Mouse (Mus musculus) left cerebral cortex, adult 2 months (tissue): ENCODE measurements around the gene Smarce1. TPM values are rescaled to one million over a fixed set of nuclear protein-coding genes. Genes with fewer than 3 reads are reported as not detected.

Experiments
- DNase-seq, 2 experiments: peaks; one replicate each; pipeline ENCODE4 v3.0.0; 2021 to 2022; ENCODE audit warnings: low spot score in 2 of 2, mixed read lengths in 1 of 2; ENCODE audit errors: extremely low spot score in 1 of 2
- H3K27ac ChIP-seq: fragments of 200-600 bp; 2 replicates; pipeline ENCODE4 v1.8.1; 2022
- H3K4me3 ChIP-seq: fragments of 200-600 bp; 2 replicates; pipeline ENCODE4 v1.8.1; 2022
- CTCF ChIP-seq: fragments of 200-600 bp; IDR thresholded peaks from 2 replicates; pipeline ENCODE4 v1.8.1; 2022; ENCODE audit warnings: antibody characterized with exemption, mild to moderate bottlenecking, moderate library complexity
- intact Hi-C: fragments of 180-260 bp; cut with DNase I; formaldehyde crosslinking; loops from one replicate; pipeline ENCODE4 v1.15.1; 2025
- total RNA-seq, 2 experiments: library from RNA; stranded (reverse); gene quantifications; 2 replicates each; pipeline ENCODE4 v1.2.3; 2021

Gene Smarce1
- total RNA-seq, 2 experiments from 2014 or later: 60.1 to 61.1 TPM

DNA sequence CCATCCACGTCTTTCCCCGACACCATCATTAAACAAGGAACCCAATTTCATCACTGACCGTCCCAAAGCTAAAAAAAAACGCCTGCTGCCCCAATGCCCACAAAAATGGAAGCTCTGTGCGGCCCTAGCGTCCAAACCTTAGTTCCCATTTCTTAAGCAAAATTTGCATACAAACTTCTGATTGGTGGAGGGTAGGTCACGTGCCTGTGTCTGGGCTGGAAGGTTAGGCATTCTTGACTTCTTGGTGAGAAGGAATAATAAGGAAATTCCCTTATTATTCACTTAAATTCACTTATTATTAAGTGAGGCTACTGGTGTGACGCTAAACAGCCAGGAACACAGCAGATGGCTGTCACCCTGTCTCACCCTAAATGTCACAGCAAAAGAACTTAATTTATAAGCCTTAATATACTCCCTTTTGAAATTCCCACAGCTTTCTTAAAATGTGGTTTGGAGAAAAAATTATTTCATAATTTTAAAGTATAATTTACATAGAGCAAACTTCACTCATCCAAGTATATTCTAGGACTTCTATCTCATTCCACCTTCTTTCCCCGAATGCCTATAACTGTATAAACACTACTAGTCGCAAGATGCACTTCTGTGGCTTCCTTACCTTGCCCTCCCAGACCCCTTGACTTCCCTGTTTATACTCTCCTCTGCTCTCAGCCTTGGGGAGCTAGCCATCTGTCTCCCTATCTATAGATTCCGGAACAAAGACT, 65.6 kb downstream of the Smarce1 start:
- intact Hi-C loops: no loop called here
- Histone ChIP-seq H3K27ac (no peak overlapping the region), H3K4me3 (no peak overlapping the region)
- DNase-seq: no peak
- TF ChIP-seq CTCF: no peak

DNA sequence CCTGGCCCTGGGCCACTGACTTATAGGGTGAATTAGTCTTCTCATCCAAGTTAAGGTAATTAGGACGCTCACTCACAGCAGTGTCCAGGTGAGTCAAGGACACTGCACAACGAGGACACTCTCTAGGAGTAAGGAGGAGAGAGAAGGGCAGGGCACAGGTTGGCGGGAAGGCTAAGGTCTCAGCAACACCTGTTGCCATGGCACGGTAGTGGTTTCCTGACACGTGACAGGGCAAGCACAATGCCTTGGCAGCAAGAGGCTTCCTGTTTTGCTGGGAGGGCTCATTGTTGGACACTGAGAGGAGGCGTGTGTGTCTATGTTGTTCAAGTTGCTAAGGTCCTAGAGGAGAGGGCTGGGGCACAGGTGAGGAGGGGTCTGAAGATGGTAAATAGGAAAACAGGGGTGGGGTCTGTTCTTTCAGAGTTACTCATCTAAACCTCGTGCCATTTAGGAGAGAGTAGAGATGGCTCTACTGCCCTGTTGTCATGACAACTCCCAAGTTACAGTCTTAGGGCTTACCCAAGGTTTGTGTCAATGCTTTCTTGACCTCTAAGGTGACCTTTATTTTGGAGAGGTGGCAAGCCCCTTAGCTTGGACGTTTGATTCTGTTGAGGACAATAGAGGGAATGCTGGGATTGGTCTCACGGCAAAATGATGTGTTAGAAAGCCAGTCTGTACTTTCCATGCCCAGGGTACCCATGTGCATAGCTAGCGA, 67.7 kb downstream of the Smarce1 start:
- intact Hi-C loops: no loop called here
- H3K4me3 ChIP-seq: no peak overlapping the region

DNA sequence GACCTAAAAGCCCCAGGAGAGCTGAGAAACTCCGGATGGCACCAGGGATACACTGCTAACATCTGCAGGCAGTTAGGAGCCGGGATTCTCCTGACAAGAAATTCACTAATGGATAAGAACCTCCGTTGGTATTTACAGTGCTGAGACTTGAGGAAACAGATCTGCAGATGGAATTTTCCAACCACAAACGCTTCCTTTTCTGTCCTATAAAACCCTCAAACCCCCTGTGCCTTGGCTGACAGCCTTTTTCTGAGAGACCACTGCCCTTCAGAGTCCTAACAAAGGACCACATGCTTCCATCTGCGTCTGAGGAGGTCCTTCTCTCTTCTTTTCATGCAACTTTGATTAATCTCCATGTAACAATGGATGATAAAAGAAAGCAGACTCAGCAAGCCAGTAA, 69.2 kb downstream of the Smarce1 start:
- TF ChIP-seq CTCF: no peak
- H3K4me3 ChIP-seq: no peak overlapping the region
- intact Hi-C loops: no loop called here

More for the DNA sequence above, 67.7 kb downstream of the Smarce1 start:
- DNase-seq: no peak
- H3K27ac ChIP-seq: no peak overlapping the region
- TF ChIP-seq CTCF: no peak

DNA sequence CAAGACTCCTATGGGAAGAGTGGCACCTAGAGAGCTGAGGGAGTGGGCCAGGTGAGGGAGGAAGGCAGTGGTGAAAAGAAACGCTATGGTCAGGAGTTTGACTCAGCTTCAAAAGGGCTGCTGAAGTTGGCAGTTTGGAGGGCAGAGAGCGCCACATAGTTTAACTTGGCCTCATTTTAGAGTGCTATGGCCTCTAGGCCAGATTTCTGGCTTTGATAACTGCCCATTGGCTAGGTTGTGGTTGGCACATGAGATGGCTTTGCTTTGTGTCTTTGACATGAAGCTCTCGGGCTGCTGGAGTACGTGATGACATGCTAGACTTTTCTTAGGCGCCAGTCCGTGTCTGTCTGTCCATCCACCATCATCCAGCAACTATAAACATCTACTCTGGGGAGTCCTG, 70.6 kb downstream of the Smarce1 start:
- intact Hi-C loops: no loop called here
- no peak for TF ChIP-seq CTCF
- H3K4me3 ChIP-seq: no peak overlapping the region
- no peak overlapping the region for H3K27ac ChIP-seq
- DNase-seq: no peak

More for the DNA sequence above, 69.2 kb downstream of the Smarce1 start:
- H3K27ac ChIP-seq: no peak overlapping the region
- no peak for DNase-seq

Other genes starting within 250 kb of the Smarce1 start
- 1 to 10 TPM; 1.4 to 3.2 TPM for gene Gjd3, start 248.0 kb downstream of the Smarce1 start, total RNA-seq
- 1 to 10 TPM in 1 of 2 experiments, under 1 TPM in 1; 0.66 to 1.0 TPM for gene Top2a, start 206.8 kb downstream of the Smarce1 start, total RNA-seq
- gene Igfbp4, start 189.8 kb downstream of the Smarce1 start, total RNA-seq: 10 to 100 TPM; 82.8 to 88.7 TPM
- gene Tns4, start 141.7 kb downstream of the Smarce1 start, total RNA-seq: 1 to 10 TPM in 1 of 2 experiments, under 1 TPM in 1; 0.19 to 1.1 TPM
- gene Ccr7, start 75.9 kb downstream of the Smarce1 start, total RNA-seq: not detected
- 10 to 100 TPM; 31.1 to 32.0 TPM for gene Krt222, start 13.1 kb upstream of the Smarce1 start, total RNA-seq
- gene Krt24, start 54.2 kb upstream of the Smarce1 start, total RNA-seq: not detected
- gene Krt25, start 91.9 kb upstream of the Smarce1 start, total RNA-seq: not detected
- not detected for gene Krt26, start 106.9 kb upstream of the Smarce1 start, total RNA-seq
- gene Krt27, start 120.1 kb upstream of the Smarce1 start, total RNA-seq: not detected
- gene Krt28, start 143.9 kb upstream of the Smarce1 start, total RNA-seq: not detected
- gene Krt10, start 158.3 kb upstream of the Smarce1 start, total RNA-seq: 10 to 100 TPM in 1 of 2 experiments, 1 to 10 TPM in 1; 9.6 to 10.1 TPM
- gene Krt12, start 191.2 kb upstream of the Smarce1 start, total RNA-seq: 10 to 100 TPM in 1 of 2 experiments, 1 to 10 TPM in 1; 8.7 to 11.6 TPM
- not detected for gene Krt20, start 207.1 kb upstream of the Smarce1 start, total RNA-seq